Mouse (Mus musculus) regulatory T cell (primary cell): ENCODE data around the gene Ammecr1.

Experiments used
- in situ Hi-C: fragments of 300-600 bp; cut with MboI, MseI; formaldehyde crosslinking; loops from one replicate; pipeline ENCODE4 v1.15.1; 2025; ENCODE audit warnings: high pct_unique_total_duplicates

Gene Ammecr1

DNA sequence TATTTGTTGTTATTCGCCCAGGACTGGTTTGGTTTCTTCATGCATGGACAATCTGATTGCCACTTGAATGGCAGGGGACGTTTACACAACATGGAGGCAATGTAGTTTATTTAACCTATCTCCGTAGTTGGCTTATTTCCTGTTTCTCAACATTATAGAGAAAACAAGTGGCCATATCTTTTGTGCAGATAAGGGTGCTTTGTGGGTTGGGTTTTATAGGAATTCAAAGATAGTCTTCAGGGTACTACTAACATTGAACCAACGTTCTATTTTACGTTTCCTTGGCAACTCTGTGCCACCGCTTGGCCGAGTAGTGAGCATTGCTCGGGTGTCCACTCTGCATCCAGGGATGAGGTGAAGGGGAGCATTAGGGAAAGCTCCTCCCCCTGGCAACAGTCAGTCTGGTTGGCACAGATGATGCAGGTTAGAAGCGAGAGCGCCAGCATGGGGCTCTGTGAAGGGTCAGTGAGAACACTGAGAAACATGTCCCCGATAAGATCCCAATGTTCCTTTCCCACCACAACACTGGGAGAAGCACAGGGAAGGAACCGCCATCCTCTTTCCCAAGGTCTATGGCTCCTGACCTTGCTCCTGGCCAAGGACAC is 136.6 kb downstream of the Ammecr1 start:
- in situ Hi-C loops, result loop anchor here (5.0 kb wide), 1 partner anchor 617 kb away; no protein-coding TSS in a partner anchor

DNA sequence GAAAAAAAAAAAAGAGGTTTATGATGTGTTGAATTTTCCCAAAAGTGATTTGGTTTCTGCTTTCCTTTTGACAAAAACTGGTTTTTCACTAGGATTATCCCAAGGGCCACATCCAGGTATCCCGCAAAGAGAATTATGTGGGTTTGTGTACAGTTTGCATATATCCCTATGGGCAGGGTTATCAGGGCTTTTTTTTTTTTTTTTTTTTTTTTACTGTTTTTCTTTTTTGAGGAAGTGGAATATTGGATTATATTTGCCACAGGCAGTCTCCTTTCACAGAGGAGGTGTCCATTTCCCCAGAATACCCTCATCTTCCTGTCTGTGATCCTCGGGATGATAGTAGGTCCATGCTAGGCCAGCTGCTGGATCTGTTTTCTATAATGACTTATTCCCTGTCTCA is 137.3 kb downstream of the Ammecr1 start:
- in situ Hi-C loops, result loop anchor here (5.0 kb wide), 1 partner anchor 618 kb away; no protein-coding TSS in a partner anchor

DNA sequence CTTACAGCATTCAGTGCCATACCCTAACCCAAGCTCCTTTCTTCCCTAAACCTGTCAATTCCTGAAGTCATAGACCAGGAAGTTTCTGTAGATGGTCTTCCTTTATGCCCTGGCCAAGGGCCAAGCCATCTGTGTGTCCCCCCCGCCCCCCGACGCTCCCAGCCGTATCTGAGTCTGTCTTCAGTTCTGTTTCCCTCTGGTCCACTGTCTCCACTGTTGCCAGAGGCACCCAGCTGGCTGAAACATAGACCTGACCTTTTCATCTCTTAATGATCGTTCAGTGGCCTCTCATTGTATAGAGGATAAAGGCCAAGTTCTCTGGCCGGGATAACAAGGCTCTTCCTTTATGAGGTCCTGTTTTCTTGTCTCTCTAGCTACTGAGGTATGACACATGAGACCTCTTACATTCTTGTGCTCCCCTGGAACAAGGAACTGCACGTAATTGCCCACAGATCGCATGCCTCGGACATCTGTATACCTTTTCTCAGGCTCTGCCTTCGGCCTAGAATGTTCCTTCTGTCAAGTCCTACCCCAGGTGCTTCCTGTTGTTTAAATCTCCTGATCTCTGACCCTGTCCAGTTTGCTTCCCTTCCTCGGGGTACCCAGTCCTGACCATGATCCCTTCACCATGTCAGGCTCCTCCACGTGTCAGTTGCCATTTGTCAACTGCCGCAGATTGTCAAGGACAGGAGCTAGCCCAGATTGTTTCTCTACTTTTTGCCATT is 138.2 kb downstream of the Ammecr1 start:
- in situ Hi-C loops, result loop anchor here (5.0 kb wide), 1 partner anchor 619 kb away; no protein-coding TSS in a partner anchor

DNA sequence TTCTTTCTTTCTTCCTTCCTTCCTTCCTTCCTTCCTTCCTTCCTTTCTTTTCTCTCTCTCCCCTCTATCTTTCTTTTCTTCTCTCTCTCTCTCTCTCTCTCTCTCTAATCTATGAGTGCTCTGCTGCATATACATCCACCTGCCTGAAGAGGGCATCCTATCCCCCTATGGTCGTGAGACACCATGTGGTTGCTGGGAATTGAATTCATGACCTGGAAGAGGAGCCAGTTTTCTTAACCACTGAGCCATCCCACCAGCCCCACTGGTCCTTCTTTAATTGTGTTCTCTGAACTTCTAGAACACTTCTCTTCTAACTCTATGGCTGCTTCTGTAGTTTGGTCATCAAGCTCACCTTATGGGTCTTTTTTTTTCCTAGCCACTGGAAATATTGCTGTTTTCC is 138.9 kb downstream of the Ammecr1 start:
- in situ Hi-C loops, result loop anchor here (5.0 kb wide), 1 partner anchor 620 kb away; no protein-coding TSS in a partner anchor

DNA sequence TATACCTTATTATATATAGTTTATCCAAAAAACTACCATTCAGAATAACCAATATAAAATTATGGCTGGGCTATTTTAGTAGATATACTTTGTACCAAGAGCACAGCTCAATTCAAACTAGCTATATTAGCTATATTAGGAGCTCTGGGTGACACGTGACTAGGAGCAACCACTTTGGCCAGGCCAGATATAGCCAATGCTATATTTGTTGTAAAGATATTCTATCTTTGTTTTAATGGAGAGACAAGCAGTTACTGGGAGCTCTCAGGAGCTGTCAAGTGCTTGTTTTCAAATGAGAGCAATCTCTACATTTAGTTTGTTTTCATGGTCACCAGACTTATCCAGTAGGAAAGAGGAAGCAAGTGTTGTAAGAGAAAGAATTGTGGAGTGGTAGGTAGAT is 141.2 kb downstream of the Ammecr1 start:
- in situ Hi-C loops, result loop anchor here (5.0 kb wide), 1 partner anchor 622 kb away; no protein-coding TSS in a partner anchor

DNA sequence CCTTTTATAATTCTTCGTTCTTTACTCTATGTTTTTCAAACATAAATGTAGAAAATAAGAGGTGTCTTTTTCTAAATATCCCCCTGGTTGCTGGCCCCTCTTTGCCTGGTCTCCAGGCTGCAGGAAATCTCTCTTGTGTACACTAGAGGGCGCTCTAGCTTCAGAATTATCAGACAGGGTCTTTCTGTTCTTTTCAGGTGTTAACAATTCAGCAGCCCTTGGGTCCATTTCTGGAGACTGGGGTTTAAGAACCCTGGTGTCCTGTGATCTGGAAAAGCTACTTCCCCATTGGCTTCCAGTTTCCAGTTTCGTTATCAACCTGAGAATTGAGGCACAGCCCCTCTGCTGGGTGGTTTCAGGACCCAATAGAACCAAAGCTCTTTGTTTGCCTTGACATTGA is 144.7 kb downstream of the Ammecr1 start:
- in situ Hi-C loops, result no loop called here

DNA sequence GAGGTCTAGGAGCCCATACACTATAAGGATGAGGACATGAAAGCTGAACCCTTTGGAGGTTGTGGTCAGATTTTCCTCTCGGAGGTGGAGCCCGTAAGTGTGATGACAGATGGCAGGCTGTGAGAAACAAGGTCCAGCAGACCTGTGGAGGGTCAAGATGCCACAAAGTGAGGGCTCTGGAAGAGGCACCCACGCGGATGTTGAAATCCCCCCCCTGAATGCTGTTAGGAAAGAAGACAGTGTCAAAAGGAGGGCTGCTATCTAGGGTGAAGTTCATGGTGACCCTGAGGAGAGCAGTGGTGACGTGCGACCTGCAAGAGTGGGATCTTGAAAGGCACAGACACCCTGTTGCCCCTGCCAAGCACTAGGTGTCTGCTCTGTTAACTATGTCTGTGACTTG is 145.3 kb downstream of the Ammecr1 start:
- in situ Hi-C loops, result no loop called here

DNA sequence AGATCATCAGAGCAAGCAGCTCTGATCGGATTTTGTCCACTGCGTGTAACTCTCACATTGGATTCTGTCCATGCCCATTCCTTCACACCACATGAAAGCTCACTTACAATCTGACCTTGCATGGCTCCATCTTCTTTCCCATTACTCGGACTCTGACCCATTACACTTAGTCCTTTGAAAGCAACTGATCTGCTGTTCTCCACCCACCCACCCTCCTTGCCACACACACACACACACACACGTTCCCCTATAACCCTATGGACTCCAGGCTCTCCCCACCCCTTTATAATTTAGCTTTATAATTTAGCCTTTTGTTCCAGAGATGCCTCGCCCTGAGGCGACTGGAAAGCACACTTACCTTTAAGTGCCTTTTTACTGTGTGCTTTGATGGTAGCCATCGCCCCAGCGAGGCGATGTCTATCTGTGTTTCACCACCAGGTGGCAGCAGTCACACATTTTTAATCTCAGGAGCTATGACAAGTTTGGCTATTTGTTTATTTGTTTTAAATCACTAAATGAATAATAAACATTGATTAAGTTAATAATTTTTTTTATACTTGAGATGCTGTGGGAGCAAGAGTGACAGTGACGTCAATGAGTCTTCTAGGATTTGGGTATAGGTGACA is 148.4 kb downstream of the Ammecr1 start:
- in situ Hi-C loops, result loop anchor here (5.0 kb wide), 1 partner anchor 234 kb away; no protein-coding TSS in a partner anchor

DNA sequence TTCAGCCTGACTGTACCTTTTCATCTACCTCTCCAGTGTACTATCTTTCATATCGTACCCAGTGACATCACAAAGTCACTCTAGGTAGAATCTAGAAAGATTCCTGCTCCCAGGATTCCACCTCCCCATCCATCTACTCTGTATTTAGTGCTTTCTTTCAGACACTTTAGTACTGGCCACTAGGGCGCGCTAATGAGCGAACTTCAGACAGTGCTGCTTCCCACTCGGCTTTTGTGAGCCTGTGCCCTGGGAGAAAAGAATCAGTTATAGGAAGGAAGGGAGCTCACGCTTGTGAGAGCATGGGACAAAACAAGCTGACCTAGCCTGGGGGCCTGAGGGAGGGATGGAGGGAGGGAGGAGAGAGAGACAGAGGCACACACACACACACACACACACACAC is 153.4 kb downstream of the Ammecr1 start:
- in situ Hi-C loops, result no loop called here

DNA sequence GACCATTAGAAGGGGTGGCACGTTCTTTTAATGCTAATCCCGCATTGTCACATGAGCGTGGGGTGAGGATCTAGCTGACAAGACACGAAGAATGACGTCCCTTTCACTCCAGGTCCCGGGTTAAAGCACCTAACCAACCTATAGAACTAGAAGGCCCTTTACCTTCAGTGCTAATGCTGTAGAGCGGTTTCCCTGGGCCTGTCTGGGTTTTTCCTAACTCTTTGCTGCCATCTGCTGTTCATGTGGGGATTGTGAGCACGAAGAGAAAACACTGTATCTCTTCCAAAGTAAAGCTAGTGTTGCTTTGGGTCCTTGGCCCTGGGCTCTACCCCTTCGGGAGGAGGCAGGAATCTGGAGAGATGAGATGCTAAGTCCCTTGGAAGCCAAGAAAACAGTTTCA is 158.1 kb downstream of the Ammecr1 start:
- in situ Hi-C loops, result loop anchor here (10.0 kb wide), 1 partner anchor 254 kb away; no protein-coding TSS in a partner anchor

DNA sequence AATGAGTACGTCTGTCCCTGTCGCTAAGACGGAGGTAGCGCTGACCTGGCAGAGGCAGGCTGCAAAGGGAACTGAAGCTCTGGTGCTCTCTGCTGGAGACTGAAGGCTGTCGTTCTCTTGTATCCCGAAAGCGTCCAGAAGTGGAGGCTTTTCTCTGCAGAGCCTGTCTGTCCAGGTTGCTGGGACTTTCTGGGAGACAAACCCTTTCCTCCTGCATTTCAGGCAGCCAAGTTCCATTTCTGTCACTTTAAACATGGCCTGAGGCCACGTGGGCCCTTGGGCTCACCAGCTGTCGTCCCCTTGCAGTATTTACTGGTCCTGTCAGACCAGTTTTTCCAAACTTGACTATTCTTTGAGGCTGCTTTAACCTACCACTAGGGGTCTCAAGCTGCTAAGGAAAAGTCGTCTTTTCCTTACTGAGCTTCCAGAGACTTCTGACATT is 159.9 kb downstream of the Ammecr1 start:
- in situ Hi-C loops, result loop anchor here (10.0 kb wide), 1 partner anchor 252 kb away; no protein-coding TSS in a partner anchor

DNA sequence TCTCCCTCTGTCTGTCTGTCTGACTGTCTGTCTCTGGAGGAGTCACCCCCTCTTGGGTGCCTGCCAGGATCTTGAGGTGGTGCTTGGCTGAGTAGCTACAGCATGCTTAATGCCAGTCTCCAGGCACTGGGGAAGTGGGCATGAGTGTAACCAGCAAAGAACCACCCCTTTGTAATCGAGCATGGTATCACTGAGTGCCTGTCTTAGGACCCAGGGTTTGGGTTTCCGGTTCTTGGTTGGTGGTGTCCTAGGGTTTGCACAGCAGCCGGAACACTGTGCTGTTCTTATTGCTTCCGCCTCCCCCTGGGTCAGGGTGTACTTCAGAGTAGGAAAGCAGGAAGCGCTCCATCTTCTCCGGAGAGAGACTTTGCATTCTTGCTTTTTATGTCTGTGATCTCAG is 160.4 kb downstream of the Ammecr1 start:
- in situ Hi-C loops, result loop anchor here (10.0 kb wide), 1 partner anchor 251 kb away; no protein-coding TSS in a partner anchor

DNA sequence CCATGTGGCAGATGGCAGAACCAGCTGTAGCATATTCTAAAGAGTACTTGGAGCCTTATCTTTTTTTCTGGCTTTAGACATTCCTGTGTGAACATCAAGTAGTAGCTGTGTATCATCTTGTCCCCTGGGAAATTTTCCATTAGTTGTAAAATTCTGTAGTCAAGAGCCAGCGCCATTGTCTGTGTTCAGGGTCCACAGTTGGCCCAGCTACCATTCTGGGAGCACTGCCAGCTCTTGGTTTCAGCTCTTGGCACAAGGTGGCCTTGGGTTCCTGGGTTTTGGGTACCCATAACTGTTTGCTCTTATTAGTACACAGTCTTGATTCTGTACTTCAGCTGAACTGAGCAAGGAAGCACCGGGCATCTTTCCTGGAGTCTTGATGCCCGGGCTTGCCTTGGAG is 161.9 kb downstream of the Ammecr1 start:
- in situ Hi-C loops, result loop anchor here (10.0 kb wide), 1 partner anchor 250 kb away; no protein-coding TSS in a partner anchor
